Mouse (Mus musculus) layer of hippocampus, adult 18-20 months (tissue): Measurements from ENCODE around the gene Snx8. TPM values are rescaled to one million over a fixed set of nuclear protein-coding genes. Genes with fewer than 3 reads are reported as not detected.
"Not testable (repeated sequence)": the region's sequence is repeated elsewhere in the genome, so short reads cannot be mapped to it uniquely, and the experiment has no call there.

Experiments
- DNase-seq, 2 experiments: peaks; one replicate each; pipeline ENCODE4 v3.0.0; 2022; ENCODE audit warnings: low spot score in 2 of 2
- total RNA-seq, 2 experiments: library from RNA; stranded (reverse); gene quantifications; 2 replicates each; pipeline ENCODE4 v1.2.3; 2021

Snx8 gene
- total RNA-seq, 2 experiments from 2014 or later: 11.3 to 12.2 TPM

DNA sequence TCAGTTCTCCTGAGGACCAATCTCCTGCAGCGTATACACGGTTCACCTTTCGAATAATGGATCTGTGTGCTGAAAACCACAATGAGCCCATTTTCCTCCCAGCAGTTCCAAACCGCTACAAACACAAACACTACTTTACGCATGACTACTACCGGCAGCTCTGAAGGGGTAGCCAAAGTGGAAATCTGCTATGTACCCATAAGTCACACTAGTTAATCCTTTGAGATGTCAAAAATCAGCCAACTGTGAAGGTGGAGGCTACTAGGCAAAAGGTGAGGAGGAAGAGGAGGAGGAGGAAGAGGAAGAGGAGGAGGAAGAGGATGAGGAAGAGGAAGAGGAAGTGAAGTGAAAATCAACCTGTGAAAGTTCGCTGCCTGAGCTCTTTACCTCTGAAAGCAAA lies 1.8 kb downstream of the Snx8 start:
- DNase-seq: no peak

DNA sequence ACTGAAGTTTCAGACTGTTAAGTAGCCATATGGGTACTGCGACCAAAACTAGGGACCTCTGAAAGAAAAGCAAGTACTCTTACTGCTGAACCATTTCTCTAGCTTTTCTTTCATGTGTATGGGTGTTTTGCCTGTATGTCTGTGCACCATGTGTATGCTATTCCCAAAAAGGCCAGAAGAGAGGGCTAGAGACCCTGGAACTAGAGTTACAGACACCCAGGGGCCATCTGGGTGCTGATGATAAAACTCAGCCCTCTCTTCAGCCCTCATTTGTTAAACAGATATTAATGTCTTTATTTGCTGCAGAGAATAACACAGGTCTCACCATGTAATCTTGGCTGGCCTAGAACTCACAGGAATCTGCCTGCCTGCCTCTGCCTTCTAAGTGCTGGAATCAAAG lies 4.6 kb downstream of the Snx8 start:
- DNase-seq: no peak

DNA sequence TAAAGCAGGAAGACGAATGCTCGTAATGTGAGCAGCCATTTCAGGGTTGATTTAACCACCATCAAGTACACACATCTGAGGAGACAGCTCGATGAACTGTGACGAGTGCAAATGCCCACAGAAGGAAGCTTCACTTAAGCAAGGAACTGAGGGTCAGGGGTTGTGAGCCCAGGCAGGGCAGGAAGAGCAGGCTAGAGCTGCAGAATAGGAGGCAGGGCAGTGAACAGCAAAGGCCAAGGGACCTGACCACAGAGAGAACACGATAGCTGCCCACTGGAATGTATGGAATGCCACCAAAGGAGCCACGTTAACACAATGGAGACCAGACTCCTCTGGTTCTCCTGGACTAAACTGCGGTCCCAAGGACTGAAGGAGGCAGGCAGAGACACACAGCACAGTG lies 5.5 kb downstream of the Snx8 start:
- DNase-seq: no peak

DNA sequence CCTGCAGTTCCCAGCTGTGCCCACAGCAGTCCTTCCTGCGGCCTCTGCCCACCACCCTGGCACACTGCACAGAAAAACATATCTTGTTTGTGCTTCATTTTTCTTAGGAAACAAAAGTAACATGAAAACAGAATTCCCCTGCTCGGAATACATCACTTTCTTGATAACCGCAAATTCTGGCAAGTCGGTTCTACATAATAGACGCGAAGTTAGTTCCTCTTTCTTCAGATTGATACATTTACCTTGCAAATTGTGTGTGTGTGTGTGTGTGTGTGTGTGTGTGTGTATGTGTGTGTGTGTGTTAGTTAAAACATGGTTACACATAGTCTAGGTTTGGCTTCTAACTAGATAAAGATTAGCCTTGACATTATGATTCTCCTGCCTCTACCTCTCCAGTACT lies 6.4 kb downstream of the Snx8 start:
- no peak for DNase-seq

DNA sequence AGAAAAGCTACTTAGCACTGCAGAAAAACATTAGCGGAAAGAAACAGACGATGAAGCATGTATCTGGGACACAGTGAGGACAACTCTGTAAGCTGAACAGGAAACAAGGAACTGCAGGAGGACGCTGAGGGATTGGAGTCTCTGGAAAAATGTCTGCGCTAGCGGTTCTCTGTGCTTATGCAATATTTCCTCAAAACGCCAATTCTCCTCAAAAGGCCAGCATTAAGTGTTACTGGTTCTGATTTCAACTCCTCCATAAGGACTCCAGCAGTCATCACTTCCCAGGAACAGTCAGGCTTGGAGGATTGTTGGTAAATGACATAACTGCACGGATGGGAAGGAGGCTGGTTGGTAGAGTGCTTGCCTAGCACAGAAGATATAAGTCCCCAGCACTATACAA lies 7.9 kb downstream of the Snx8 start:
- no peak for DNase-seq

DNA sequence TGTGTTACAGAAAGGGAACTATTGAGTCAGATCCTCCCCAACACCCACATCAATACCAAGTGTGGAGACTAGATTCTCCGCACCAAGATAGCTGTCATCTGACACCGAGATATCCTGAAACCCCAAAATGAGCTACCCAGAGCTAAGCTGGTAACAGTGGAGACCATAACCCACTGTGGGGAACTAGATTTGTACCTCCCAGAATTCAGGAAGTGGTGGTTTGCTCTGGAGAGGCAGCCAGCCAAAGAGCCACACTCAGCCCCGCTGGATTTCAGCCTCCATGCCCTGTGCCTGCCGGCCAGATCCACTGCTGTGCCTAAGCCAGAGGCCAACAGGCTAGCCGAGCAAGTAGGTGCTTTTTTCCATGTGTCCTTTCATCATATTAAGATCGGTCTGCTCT lies 9.8 kb downstream of the Snx8 start:
- no peak for DNase-seq

DNA sequence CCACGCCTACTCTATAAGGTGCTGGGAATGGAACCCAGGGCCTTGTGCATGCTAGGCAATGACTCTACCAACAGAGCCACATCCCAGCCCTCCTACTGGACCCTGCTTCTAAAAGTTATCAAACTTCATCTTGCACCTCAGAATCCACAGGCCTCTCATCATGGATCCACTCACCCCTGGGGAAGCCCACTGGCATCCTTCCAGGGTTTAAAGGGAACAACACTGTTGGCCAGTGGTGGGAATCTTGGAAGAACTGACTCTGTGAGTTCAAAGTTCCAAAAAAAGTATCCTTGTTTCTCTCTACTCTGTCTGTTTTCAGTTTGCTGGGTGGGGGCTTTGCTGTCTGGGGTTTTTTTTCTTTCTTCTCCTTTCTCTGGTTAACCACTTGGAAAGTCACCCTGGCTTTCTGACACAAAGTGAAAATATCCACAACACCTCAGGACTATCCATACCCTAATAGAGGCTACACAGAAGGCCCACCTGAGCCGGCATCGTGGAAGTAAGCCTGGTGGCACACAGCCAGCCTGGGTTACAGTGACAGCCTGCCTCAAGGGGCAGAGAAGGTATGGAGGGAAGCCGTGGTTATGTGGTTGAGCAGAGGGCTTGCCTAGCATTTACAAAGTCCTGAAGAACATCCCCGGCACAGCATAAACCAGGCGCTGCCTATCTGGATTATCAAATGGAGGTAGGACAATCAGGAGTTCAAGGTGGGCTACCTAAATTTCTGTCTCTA lies 10.8 kb downstream of the Snx8 start:
- no peak for DNase-seq

DNA sequence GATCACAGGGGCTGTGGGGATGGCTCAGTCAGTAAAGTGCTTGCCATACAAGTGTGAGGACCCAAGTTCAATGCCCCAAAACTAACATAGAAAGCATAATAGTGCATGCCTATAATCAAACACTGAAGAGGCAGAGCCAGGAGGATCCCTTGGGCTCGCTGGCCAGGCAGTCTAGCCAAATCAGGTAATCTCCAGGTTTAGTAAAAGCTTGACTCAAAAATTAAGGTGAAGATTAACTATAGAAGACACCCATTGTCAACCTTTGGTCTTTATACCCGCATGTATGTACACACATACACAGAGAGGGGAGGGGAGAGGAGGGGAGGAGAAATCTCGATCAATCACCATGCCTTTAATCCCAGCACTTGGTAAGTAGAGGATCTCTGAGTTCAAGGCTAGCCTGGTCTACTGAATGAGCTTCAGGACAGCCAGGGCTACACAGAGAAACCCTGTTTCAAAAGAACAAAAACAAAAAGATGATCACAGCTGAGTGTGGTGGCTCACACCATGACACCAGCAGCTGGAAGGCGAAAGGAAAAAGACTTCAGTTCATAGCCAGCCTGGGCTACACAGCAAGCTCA lies 13.7 kb downstream of the Snx8 start:
- no peak for DNase-seq

DNA sequence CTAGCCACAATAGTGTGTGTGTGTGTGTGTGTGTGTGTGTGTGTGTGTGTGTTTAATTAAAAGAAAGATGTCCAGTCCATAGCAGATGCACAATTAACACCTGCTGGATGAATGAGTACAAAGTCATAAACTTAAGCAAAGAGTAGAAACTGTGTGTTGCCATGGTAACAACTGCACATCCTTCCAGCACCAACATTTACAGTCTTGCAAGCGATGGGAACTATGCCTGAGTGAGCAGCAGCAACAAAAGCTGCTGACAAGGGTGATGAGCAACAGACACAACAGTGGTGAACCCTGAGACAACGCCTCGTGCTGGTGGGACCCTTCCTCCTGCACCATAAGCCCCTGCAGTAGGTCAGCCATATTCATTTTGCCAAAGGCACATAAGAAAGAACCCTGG lies 14.8 kb downstream of the Snx8 start:
- DNase-seq: peak in 1 of 2 experiments; percentile 45

DNA sequence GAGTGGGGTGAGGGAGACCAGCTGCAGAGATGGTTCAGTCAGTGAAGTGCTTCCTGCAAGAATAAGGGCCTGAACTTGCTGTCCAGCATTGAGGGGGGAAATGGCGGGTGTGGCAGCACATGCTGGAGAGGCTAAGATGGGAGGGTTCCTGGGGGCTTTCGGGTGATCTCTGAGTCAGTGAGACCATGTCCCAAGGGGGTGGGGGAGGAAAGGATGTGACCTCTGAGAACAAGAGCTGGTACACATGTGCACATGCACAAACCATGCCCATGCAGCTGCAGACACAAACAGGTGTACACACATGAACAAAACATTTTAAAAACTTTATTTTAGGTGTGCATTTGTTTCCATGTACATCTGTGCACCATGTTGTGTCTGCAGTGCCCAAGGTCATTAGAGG lies 15.4 kb downstream of the Snx8 start:
- DNase-seq: no peak

DNA sequence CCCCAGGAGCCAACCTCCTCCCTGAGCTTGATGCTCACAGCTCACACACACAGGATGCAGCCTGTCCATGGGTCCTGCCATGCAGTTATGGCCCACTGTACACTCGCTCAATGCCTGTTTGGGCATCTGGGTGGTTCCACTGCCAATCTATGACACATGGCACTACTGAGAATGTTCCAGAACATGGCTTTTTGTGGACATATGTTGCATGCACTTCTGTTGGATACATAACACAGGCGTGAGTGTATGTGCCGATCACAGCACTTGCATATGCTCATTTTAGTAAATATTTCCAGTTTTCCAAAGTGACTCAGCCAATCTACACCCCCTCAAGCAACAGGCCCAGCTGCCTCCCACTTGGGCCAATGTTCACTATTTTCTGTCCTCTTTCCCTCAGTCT lies 17.4 kb downstream of the Snx8 start:
- DNase-seq: peak; percentile 59 to 84

DNA sequence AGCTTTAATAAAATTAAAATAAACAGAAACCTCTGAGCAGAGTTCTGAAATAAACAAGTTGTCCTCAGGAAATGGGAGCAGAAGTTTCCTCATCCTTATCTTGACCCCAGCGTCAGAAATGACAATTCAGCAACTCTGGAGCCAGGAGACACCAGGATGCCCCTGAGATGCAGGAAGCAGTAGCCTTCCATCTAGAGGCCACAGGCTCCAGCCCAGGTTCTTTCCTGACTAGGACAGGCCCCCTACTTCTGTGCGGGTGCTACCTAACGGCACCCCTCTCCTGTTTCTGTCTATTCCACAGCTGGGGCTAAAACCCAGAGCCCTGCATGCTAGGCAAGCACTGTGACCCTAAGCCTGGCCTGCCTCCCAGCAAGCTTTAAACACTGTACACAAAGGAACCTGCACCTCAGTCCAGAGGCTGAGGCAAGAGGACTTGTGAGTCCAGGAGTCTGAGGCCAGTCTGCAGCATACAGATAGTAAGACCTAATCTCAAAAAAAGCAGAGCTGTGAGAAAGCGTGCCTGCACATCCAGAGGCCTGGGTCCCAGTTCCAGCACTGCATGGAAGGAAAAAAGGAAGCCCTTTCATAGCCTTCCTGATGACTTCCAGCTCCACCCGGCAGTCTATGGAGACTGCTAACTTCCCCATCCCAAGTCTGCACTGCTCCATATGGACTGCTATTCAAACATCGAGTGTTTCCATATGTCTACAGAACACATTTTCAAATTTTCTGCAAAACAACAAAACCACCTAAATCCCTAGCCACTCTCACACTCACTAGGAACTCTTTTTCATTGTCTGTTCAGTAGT lies 18.4 kb downstream of the Snx8 start:
- no peak for DNase-seq

DNA sequence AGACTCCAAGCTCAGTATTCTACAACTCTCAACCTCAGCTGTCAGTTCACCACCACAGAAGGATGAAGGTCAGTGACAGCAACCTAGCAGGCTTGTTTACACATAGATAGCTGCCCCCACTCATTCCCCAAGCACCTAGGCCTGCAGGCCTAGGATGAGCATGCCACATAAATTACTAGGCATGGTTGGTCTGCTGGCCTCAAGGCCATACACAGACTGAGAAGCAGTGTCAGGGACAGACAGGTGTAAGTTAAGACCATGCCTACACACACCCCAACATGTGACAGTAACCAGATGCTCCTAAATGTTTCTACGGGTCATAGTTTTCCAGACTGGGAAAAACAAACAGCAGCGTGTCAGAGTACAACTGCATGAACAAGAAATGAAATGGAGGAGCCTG lies 19.6 kb downstream of the Snx8 start:
- no peak for DNase-seq

DNA sequence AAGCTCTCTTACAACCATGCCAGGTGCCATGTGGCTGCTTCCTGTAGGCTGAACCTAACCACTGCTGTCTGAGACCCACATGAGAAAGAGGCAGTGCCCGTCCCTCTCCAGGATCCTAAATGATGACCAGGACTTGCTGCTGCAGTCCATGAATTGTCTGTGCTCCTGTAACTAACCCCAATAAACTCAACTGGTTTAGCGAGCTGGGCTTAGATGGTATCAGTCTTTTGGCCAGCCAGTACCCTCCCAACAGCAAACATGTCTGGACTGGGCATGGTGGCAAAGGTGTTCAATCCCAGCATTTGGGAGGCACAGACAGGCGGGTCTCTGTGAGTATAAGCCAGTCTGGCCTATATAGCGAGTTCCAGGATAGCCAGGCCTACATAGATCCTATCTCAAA lies 20.1 kb downstream of the Snx8 start:
- no peak for DNase-seq

DNA sequence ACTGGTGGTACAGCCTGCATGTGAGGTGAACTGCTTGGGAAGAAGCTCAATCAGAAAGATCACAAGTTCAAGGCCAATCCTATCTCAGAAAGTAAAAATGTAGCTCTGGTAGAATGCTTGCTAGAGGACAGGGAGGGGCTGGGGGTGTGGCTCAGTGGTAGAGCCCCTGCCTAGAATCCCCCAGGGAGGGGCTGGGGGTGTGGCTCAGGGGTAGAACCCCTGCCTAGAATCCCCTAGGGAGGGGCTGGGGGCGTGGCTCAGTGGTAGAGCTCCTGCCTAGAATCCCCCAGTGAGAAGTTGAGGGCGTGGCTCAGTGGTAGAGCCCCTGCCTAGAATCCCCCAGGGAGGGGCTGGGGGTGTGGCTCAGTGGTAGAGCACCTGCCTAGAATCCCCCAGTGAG lies 20.9 kb downstream of the Snx8 start:
- DNase-seq: not testable (repeated sequence)

DNA sequence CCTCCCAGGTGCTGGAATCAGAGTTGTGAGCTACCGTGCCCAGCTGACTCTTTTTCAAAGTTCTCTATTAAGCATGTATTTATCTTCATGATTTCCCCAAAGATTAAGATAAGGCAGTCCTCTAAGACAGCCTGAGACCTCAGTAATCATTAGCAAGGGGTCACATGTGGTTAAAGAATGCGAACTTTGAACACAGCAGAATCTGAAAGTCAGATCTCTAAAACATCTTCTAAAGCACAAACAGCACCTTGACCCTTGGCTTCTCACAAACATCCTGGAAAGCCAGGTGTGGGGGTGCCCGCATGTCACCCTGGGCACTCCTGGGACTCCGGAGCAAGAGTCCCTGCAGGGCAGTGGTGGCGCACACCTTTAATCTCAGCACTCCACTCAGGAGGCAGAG lies 24.6 kb downstream of the Snx8 start:
- DNase-seq: no peak

DNA sequence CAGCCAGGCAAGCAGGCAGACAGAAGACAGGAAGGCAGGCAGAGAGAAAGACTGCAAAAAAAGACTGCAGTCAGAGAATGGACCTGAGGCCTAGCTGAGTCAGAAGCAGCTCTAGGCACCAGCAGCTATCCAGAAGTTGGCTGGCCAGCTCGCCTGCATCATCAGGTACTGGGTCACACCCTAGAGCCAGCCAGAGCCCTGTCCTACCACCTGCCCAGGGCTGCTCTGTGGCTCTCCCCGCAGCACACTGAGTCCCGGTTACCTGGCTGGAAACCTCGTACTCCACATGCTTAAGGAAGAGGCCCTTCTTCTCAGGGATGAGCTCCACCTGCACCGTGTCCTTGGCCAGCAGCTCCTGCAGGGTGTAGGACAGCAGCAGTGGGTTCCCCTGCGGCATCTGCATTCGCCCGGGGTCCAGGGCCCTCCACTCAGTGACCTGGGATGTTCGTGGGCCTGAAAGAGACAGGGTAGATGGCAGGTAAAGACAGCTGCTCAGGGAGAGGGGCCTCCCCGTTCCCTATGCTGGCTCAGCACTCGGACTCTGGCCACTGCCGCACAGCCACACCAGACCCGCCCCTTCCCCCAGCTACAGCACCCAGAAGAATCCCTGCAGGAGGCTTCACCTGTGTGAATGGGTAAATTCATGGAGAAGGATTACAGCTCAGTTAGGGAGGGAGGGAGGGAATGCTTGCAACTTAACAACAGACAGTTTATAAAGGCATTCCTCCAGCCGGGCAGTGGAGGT lies 29.0 kb downstream of the Snx8 start:
- no peak for DNase-seq

DNA sequence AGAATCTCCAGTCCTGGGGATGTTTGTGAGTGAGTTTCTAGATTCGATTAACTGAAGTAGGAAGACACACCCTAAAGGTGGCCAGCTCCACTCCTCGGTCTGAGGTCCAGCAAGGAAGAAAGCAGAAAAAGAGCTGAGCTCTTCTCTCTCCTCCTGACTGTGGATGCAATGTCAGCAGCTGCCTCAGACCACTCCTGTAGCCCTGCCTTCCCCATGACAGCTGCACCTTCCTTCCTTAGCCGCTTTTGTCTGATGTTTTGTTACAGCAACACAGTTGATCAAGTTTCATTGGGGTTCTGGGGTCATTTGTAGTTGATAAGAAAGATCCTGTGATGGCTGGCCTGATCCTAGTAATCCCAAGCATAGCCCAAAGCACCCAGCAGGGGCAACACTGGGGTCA lies 31.6 kb downstream of the Snx8 start:
- DNase-seq: no peak

DNA sequence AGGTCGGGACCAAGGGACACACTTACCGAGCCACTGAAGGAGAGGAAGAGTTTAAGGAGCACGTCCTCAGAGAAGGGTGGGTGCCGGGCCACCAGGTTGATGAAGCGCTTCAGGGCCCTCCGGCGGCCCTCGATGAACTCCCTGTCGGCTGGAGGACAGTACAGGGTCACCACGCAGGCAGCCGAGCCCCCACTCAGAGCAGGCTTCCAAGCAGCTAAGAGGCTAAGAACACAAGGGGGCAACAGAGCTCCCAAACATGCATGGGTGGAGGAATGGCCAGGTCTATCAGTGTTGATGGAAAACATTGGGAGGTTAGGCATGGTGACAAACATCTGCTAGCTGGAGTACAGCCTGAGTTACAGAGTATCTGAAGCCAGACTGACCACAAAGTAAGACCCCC lies 33.1 kb downstream of the Snx8 start:
- no peak for DNase-seq

DNA sequence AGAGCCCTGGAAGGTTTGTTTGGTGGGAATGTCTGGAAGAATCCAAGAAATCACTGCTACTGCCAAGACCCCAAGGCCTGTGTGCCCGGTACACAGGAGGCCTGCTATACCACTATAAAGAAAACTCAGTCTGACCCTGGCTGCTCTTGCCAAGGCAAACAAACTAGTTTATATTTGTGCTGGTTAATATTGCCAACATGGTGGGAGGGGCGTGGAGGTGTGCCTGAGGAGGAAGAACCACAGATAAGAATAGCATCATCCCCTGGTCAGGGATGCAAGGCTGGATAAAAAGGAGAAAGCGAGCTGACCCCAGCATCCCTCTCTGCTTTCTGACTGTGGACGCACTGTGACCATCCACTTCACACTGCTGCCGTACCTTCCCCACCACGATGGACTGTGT lies 36.7 kb downstream of the Snx8 start:
- no peak for DNase-seq

DNA sequence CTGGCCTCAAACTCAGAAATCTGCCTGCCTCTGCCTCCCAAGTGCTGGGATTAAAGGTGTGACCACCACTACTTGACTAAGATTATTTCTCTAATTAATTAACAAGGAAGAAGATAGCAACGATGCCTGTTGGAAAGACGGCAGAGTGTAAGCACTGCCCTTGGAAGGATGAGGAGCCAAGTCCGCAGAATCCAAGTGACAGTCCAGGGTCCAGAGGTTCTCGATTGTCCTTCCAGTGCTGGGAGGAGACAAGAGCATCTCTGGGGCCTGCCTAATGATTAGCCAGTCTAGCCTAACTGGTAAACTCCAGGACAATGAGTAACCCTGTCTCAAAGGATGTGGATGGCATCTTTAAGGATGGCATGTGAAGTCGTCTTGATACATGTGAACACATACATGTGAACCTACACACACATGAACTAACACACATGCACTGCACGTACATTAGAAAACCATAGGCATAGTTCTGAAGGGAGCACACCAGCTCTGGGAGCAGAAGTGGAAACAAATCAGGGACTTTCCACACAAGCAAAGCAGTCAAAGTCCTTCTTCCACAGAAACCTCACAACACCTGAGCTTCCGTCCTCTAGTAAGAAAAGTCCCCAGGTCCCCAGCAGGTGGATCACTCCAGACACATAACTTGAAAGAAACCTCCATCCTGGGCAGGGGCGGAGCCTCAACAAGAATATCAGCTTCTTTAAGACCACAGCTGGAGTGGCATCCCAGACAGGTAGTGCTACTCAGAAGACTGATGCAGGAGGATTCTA lies 38.1 kb downstream of the Snx8 start:
- DNase-seq: no peak
